Mouse (Mus musculus): ENCODE results near the gene Tnfsf8. TPM values are rescaled to one million over a fixed set of nuclear protein-coding genes. Genes with fewer than 3 reads are reported as not detected.

Gene Tnfsf8
- not detected for polyA plus RNA-seq (2014; fragmentation: Illumina TruSeq; extraction: RNeasy Lipid Tissue Mini Kit (QIAGEN cat#74804); ENCODE audit: low read depth, low replicate concordance)

DNA sequence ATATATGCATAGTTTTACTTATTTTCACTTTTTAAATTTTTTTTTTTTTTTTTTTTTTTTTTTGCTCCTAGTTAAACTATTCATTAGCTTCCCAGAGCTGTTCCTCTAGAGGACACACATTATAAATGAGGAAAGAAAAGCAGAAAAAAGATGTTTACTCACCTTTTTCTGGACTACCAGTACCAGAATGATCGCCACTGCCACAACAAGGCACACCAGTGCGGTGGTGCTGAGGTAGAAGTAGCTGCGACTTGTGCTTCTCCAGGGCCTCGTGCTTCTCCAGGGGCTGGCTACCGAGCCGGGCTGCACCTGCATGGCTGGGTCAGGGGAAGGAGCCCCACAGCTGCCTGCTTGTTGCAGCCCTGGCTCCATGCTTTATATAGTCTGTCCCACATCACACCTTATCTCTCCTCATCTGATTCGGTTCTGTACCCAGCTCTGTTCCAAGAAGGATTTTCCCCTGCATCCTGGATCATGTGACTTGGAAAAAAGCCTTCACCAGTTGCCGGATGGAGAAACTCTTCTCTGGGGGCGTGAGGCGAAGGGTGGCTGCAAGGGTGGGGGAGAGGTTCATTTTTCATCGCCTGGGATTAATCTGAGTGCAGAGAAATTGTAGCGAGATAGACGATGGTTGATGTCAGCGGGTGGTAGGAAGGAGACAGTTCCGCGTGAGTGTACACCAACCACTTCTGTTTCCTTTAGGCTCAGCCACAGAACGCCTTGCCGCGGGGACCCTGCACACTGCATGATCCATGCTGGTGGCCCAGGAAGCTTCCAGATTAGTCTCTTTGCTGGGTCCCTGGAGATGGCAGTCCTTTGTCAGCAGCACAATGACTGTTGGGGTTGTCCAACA is at the start of gene Tnfsf8:
TSS of gene Tnfsf8 (minus strand) at position 660 of the 853 bp plus-strand sequence.

Other genes with a start within 250 kb of the Tnfsf8 start
- gene Tex48, start 238.9 kb downstream of the Tnfsf8 start, polyA plus RNA-seq (2014; fragmentation: Illumina TruSeq; extraction: RNeasy Lipid Tissue Mini Kit (QIAGEN cat#74804); ENCODE audit: low read depth, low replicate concordance), result not detected
- gene Gm11214, start 198.0 kb downstream of the Tnfsf8 start, polyA plus RNA-seq (2014; fragmentation: Illumina TruSeq; extraction: RNeasy Lipid Tissue Mini Kit (QIAGEN cat#74804); ENCODE audit: low read depth, low replicate concordance), result not detected
- gene Tnfsf15, start 116.2 kb downstream of the Tnfsf8 start, polyA plus RNA-seq (2014; fragmentation: Illumina TruSeq; extraction: RNeasy Lipid Tissue Mini Kit (QIAGEN cat#74804); ENCODE audit: low read depth, low replicate concordance), result not detected
- 0.21 TPM for gene Tnc, start 185.7 kb upstream of the Tnfsf8 start, polyA plus RNA-seq (2014; fragmentation: Illumina TruSeq; extraction: RNeasy Lipid Tissue Mini Kit (QIAGEN cat#74804); ENCODE audit: low read depth, low replicate concordance)

Measured in liver, adult 10 weeks (tissue).